Mouse (Mus musculus): Measurements from ENCODE around the gene Hyou1. TPM values are rescaled to one million over a fixed set of nuclear protein-coding genes. Genes with fewer than 3 reads are reported as not detected.
A peak's percentile ranks its signal among the peaks of the same experiment; 100 is the strongest.
"Not testable (repeated sequence)": the region's sequence is repeated elsewhere in the genome, so short reads cannot be mapped to it uniquely, and the experiment has no call there.

Gene Hyou1
- polyA plus RNA-seq, 1 experiment: 56.7 TPM

DNA sequence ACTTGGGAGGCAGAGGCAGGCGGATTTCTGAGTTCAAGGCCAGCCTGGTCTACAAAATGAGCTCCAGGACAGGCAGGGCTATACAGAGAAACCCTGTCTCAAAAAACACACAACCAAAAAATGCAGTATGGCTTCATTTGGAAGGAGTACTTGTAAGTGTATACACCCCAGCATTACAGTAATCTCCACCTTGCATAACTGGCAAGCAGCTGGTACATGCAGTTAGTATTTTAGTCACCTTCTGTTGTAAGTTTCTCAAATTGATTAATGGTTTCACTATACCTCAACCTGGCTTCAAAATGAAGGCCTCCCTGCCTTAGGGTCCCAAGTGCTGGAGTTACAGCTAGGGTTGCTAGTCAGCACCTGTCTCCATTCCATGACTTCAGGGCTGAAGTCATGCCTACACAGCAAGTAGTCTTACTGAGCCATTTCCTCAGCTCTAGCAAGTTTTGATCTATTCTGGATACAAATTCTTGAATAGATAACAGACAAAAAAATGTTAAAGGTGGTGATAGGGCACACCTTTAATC lies 32.4 kb downstream of the Hyou1 start:
- TF ChIP-seq CTCF (IDR thresholded peaks at IDR 0.05; ENCODE audit: extremely low read depth, insufficient read depth, low read length): no peak
- no peak for TF ChIP-seq POLR2A (IDR thresholded peaks at IDR 0.05; ENCODE audit: extremely low read depth, insufficient read depth, low read length)
- Histone ChIP-seq H3K4me1 (ENCODE audit: control insufficient read depth, insufficient read depth, low read length) (no peaks in the 10 kb centered on the region), H3K27ac (ENCODE audit: insufficient read depth, low read length) (no peak overlapping the region), H3K4me3 (ENCODE audit: insufficient read depth, low read length) (no peak overlapping the region)

GRCm38 (mm10) chr9:44412306-44412705 lies 33.0 kb downstream of the Hyou1 start:
- TF ChIP-seq POLR2A (IDR thresholded peaks at IDR 0.05; ENCODE audit: extremely low read depth, insufficient read depth, low read length): no peak
- TF ChIP-seq CTCF (IDR thresholded peaks at IDR 0.05; ENCODE audit: extremely low read depth, insufficient read depth, low read length): no peak
- H3K27ac ChIP-seq (ENCODE audit: insufficient read depth, low read length): no peak overlapping the region
- H3K4me1 ChIP-seq (ENCODE audit: control insufficient read depth, insufficient read depth, low read length): peaks cover 2% of the 10 kb centered on the region; the same call in 1 of the 2 replicates
- H3K4me3 ChIP-seq (ENCODE audit: insufficient read depth, low read length): no peak overlapping the region

- Histone ChIP-seq H3K4me1 (ENCODE audit: control insufficient read depth, insufficient read depth, low read length) (peaks cover 2% of the 10 kb centered on the region; the same call in 1 of the 2 replicates), H3K27ac (ENCODE audit: insufficient read depth, low read length) (no peak overlapping the region), H3K4me3 (ENCODE audit: insufficient read depth, low read length) (no peak overlapping the region)
- TF ChIP-seq POLR2A (IDR thresholded peaks at IDR 0.05; ENCODE audit: extremely low read depth, insufficient read depth, low read length) (no peak), CTCF (IDR thresholded peaks at IDR 0.05; ENCODE audit: extremely low read depth, insufficient read depth, low read length) (no peak)
Measured at GRCm38 (mm10) chr9:44412781-44413180, 33.5 kb downstream of the Hyou1 start.

DNA sequence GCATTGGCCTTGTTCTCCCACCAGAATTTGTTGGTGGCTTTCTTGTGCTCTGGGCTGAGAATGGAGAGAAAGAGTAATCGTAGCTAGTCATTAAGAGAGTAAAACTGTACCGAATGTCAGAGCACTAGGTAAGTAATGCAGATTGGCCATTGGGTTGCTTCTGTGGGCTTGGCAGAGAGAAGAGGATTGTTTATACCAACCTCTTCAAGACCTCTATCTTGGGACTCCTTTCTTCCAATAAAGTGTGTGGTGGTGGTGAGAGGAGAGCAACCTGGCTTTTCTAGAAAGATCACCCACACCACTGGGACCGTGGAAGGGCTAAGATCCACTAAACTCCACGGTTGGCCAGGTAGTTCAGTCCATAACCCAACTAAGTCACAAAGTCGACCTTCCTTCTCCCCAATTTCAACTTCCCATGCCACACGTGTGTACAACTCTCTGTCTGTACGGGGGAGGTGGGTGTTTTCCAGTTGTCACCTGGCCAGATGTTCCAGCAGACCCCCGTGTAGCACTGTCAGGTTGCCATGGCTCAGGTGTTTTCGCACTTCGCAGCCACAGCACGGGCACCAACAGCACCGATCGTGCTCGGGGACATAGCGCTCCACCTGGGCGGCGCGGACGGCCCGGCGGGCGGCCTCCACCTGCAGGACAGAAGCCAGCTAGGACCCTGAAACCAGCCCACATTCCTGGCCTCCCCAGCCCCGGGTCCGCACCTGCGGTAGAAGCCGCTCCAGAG lies 38.0 kb downstream of the Hyou1 start:
- H3K4me1 ChIP-seq (ENCODE audit: control insufficient read depth, insufficient read depth, low read length): peaks cover 2% of the 10 kb centered on the region; the same call in 1 of the 2 replicates
- no peak for TF ChIP-seq CTCF (IDR thresholded peaks at IDR 0.05; ENCODE audit: extremely low read depth, insufficient read depth, low read length)
- no peak for TF ChIP-seq POLR2A (IDR thresholded peaks at IDR 0.05; ENCODE audit: extremely low read depth, insufficient read depth, low read length)
- H3K27ac ChIP-seq (ENCODE audit: insufficient read depth, low read length): no peak overlapping the region

GRCm38 (mm10) chr9:44417892-44418363 lies 38.6 kb downstream of the Hyou1 start:
- H3K4me1 ChIP-seq (ENCODE audit: control insufficient read depth, insufficient read depth, low read length): peaks cover 2% of the 10 kb centered on the region; the same call in 1 of the 2 replicates
- 0 out of 2 replicates have a peak overlapping the region, but pooled peaks have one; percentile 5 for H3K27ac ChIP-seq (ENCODE audit: insufficient read depth, low read length)
- TF ChIP-seq CTCF (IDR thresholded peaks at IDR 0.05; ENCODE audit: extremely low read depth, insufficient read depth, low read length) (peak; percentile 54), POLR2A (IDR thresholded peaks at IDR 0.05; ENCODE audit: extremely low read depth, insufficient read depth, low read length) (no peak; the same call in none of the 2 replicates)
- H3K4me3 ChIP-seq (ENCODE audit: insufficient read depth, low read length): peak overlapping the region; percentile 58

More for the DNA sequence above, 38.0 kb downstream of the Hyou1 start:
- peak overlapping the region; percentile 58 for H3K4me3 ChIP-seq (ENCODE audit: insufficient read depth, low read length)

DNA sequence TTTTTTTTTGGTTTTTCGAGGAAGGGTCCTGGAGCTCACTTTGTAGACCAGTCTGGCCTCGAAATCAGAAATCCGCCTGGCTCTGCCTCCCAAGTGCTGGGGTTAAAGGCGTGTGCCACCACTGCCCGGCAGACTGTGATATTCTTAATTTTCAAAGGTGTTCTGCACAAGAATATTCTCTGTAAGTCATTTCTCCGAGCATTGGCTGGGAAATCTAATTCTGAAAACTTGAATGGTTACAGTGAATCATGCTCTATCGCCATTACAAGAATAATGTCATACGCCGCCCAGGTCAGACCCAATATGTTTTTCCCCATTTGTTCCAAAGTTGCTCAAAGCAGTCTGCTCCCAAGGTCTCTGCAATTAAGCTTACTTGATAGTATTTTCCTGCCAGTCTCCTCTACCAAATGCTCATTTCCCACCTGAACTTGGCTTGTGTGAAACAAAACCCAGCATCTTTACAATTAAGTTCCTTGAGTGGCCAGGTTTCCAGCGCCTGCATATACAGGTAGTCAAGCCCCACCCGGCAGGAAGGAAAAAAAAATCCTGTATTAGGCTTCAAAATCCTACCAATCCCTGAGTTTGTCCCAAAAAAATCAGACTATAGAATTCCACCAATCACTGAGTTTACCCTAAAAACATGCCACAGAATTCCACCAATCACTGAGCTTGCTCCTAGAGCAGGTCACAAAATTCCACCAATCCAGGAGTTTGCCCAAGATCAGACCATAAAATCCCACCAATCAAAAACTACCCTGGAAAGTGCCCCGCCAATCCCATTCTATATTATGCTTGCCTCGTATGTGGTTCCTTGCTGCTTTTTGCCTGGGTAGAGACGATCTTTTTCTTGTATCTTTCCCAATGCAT lies 39.5 kb downstream of the Hyou1 start, which contains the start of gene Ccdc84:
Ccdc84 (minus strand) TSS at position 51 of the 867 bp plus-strand sequence.
- no peak for TF ChIP-seq CTCF (IDR thresholded peaks at IDR 0.05; ENCODE audit: extremely low read depth, insufficient read depth, low read length)
- no peak for TF ChIP-seq POLR2A (IDR thresholded peaks at IDR 0.05; ENCODE audit: extremely low read depth, insufficient read depth, low read length)
- Histone ChIP-seq H3K4me3 (ENCODE audit: insufficient read depth, low read length) (peak within 1 kb of the TSS; percentile 58), H3K27ac (ENCODE audit: insufficient read depth, low read length) (0 out of 2 replicates have a peak within 1 kb of the TSS, but pooled peaks have one; percentile 5), H3K4me1 (ENCODE audit: control insufficient read depth, insufficient read depth, low read length) (peaks cover 2% of the 10 kb centered on the region; the same call in 1 of the 2 replicates)

DNA sequence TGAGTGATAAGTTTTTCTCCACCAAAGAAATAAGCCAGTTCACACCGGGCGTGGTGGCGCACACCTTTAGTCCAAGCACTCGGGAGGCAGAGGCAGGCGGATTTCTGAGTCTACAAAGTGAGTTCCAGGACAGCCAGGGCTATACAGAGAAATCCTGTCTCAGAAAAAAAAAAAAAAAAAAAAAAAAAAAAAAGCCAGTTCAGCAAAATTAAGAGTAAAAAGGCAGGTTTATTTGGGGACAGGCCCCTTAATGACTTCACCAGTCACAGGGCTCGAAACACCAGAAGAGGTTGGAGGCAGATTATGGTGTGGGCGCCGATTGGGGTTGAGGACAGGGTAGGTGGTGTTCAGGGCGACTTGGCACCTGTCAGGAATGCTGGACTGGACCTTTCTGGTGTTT lies 40.4 kb downstream of the Hyou1 start:
- H3K27ac ChIP-seq (ENCODE audit: insufficient read depth, low read length); H3K4me3 ChIP-seq (ENCODE audit: insufficient read depth, low read length); H3K4me1 ChIP-seq (ENCODE audit: control insufficient read depth, insufficient read depth, low read length): not testable (repeated sequence)

- H3K27ac ChIP-seq (ENCODE audit: insufficient read depth, low read length): no peak overlapping the region
- TF ChIP-seq POLR2A (IDR thresholded peaks at IDR 0.05; ENCODE audit: extremely low read depth, insufficient read depth, low read length): no peak
- TF ChIP-seq CTCF (IDR thresholded peaks at IDR 0.05; ENCODE audit: extremely low read depth, insufficient read depth, low read length): no peak
- H3K4me3 ChIP-seq (ENCODE audit: insufficient read depth, low read length): no peak overlapping the region
- H3K4me1 ChIP-seq (ENCODE audit: control insufficient read depth, insufficient read depth, low read length): peaks cover 2% of the 10 kb centered on the region; the same call in 1 of the 2 replicates
Measured at GRCm38 (mm10) chr9:44420280-44420898, 41.1 kb downstream of the Hyou1 start.

DNA sequence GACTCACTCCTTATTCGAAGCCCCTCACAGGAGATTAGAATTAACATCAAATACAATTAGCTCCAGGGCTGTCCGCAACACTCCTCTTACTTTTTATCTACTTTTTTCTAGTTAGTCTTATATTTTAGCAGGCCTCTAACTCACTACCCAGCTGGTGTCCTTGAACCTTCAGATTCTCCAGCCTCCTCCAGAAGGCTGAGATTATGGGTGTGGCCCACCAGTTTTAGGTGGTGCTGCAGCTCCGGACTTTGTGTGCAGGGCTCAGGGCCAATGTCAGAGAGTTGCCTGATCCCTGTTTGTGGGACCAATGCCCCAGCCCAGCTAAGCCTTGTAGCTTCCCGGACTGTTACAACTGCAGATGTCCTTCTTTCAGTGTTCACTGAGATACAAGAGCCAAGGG lies 44.3 kb downstream of the Hyou1 start:
- Histone ChIP-seq H3K4me1 (ENCODE audit: control insufficient read depth, insufficient read depth, low read length) (no peaks in the 10 kb centered on the region), H3K27ac (ENCODE audit: insufficient read depth, low read length) (no peak overlapping the region), H3K4me3 (ENCODE audit: insufficient read depth, low read length) (no peak overlapping the region)
- TF ChIP-seq CTCF (IDR thresholded peaks at IDR 0.05; ENCODE audit: extremely low read depth, insufficient read depth, low read length) (no peak), POLR2A (IDR thresholded peaks at IDR 0.05; ENCODE audit: extremely low read depth, insufficient read depth, low read length) (no peak)

Measured in cortical plate, adult 2 months (tissue).